Mouse (Mus musculus): ENCODE data around the gene Mctp2. TPM values are rescaled to one million over a fixed set of nuclear protein-coding genes. Genes with fewer than 3 reads are reported as not detected.

Gene Mctp2
- polyA plus RNA-seq, 1 experiment from 2014 or later, result 0.63 TPM

DNA sequence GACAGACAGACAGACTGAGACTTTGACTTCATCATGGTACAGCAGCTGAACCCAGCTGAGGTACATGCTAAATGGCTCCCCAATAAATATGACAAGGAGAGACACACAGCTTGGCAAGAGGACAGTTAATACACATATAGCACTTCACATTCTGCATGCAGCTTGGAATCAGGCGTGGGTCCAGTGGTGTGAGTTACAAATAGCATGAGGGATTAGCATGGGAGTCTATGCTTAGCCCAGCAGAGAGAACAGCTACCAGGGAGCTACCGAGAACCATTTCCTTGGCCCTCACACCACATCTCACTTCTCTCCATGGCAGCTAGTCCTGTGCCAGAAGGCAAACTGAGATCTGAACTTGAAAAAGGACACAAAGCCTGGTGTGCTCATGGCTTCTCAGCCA lies 137.1 kb downstream of the Mctp2 start:
- H3K36me3 ChIP-seq (ENCODE audit: control insufficient read depth, insufficient read depth), result no peaks in the 10 kb centered on the region
- no peak overlapping the region for H3K4me3 ChIP-seq (ENCODE audit: low read length)
- H3K4me2 ChIP-seq (ENCODE audit: low read depth, low read length), result no peak overlapping the region
- 57% methylated on average over 2 of the region's 2 CpGs for WGBS
- H3K9ac ChIP-seq (ENCODE audit: low read length), result no peak overlapping the region
- no peak overlapping the region for H3K27ac ChIP-seq (ENCODE audit: low read length)
- no peaks in the 10 kb centered on the region for H3K9me3 ChIP-seq (replicated peaks; ENCODE audit: control insufficient read depth, low read length)
- no peak for ATAC-seq (replicated peaks; ENCODE audit: extremely low read depth, insufficient read depth, low FRiP score)
- no peaks in the 10 kb centered on the region for H3K27me3 ChIP-seq (ENCODE audit: control insufficient read depth, insufficient read depth, low read length)
- H3K4me1 ChIP-seq (ENCODE audit: control insufficient read depth, insufficient read depth, low read length), result no peaks in the 10 kb centered on the region

DNA sequence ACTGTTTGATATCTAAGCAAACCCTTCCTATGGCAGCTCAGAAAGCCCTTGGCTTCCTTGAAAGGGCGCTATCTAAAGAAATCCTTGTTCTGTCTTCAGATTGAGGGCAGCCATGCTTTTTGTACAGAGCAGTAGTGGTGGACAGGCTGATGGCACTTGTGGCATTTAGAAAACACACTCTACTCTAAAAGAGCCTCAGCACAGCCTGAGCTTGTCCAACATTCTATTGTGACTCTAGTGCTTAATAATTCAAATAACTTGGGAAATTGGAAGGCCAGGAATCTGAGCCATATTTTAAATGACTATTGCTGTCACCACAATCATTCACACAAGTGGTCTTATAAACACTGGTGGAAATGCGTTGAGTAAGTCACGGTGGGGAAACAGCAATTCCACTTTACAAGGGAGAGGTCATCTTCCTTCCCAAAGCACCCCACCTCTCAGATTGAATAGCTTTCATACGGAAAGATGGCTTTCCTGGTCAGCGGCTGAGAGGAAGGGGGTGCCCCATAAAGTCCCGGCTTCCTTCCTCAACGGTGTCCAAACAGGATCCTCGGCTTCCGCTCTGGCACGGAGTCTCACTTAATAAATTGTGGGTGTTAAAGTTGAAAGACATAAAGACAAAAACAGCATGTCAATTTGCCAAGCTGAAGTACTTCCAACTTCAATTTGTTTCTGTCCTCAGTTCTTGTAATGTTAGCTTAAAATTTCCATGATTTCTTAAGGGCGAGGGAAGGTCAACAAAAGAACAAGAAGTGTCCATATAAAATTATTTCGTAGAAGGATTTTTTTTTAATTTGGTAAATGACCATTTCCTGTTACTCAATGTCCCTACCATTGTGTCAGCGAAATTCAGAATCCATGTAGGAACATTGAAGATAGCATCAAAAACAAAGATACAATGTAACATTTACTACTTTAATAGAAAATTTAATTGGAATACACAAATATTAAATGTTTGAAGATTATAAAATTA lies 140.4 kb downstream of the Mctp2 start:
- WGBS, result 60% methylated on average over 13 of the region's 13 CpGs
- no peaks in the 10 kb centered on the region for H3K4me1 ChIP-seq (ENCODE audit: control insufficient read depth, insufficient read depth, low read length)
- no peaks in the 10 kb centered on the region for H3K9me3 ChIP-seq (replicated peaks; ENCODE audit: control insufficient read depth, low read length)
- H3K36me3 ChIP-seq (ENCODE audit: control insufficient read depth, insufficient read depth), result no peaks in the 10 kb centered on the region
- H3K27ac ChIP-seq (ENCODE audit: low read length), result no peak overlapping the region
- H3K27me3 ChIP-seq (ENCODE audit: control insufficient read depth, insufficient read depth, low read length), result no peaks in the 10 kb centered on the region
- no peak overlapping the region for H3K4me2 ChIP-seq (ENCODE audit: low read depth, low read length)
- H3K9ac ChIP-seq (ENCODE audit: low read length), result no peak overlapping the region
- H3K4me3 ChIP-seq (ENCODE audit: low read length), result no peak overlapping the region
- no peak for ATAC-seq (replicated peaks; ENCODE audit: extremely low read depth, insufficient read depth, low FRiP score)

DNA sequence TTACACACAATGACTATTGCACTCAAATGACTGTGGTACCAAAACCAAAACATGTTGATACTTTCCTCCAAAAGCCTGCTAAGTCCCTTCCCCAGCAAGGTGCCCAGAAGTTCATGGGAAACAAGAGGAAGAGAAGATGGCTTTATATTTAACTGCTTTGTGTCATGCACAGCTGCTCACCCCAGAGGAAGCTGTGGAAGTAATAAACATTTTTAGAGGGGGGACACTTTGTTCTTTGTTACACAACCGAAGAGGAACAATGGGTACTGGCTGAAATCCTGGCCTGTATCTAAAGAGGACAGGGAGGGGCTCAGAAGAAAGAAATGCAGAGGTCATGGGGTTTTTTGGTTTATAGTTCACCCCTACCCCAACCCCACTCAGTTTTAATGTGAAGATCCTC lies 144.2 kb downstream of the Mctp2 start:
- WGBS, result 31% methylated on average over 1 of the region's 1 CpGs
- no peaks in the 10 kb centered on the region for H3K9me3 ChIP-seq (replicated peaks; ENCODE audit: control insufficient read depth, low read length)
- H3K27ac ChIP-seq (ENCODE audit: low read length), result no peak overlapping the region

DNA sequence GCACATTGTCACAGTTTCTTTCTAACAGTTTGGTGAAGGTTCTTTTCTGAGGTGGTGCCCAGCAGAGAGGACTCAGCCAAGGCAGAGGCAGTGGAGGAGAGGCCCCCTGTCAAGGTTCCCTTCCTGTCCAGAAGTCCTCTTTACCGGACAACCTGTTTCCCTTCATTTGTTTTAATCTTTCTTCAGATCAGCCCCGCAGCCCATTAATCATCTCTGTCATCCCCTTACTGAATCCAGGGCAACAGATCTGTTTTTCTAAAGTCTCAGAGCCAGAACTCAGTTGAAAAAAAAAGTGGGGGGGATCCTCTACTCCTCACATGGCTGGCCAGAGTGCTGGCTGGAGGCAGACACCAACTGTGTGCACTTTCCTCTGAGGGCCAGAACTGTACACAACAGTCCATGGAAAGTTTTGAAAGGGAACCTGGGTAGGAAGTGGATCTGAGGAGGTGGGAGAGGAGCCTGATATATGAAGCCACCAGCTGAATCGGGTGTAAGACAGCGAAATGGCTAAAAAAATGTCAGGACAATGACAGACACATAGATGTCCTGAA lies 146.8 kb downstream of the Mctp2 start:
- WGBS, result 64% methylated on average over 4 of the region's 4 CpGs
- ATAC-seq (replicated peaks; ENCODE audit: extremely low read depth, insufficient read depth, low FRiP score), result no peak
- no peaks in the 10 kb centered on the region for H3K27me3 ChIP-seq (ENCODE audit: control insufficient read depth, insufficient read depth, low read length)
- H3K9ac ChIP-seq (ENCODE audit: low read length), result no peak overlapping the region
- H3K27ac ChIP-seq (ENCODE audit: low read length), result no peak overlapping the region
- no peaks in the 10 kb centered on the region for H3K9me3 ChIP-seq (replicated peaks; ENCODE audit: control insufficient read depth, low read length)
- no peak overlapping the region for H3K4me2 ChIP-seq (ENCODE audit: low read depth, low read length)
- no peak overlapping the region for H3K4me3 ChIP-seq (ENCODE audit: low read length)
- H3K4me1 ChIP-seq (ENCODE audit: control insufficient read depth, insufficient read depth, low read length), result no peaks in the 10 kb centered on the region
- H3K36me3 ChIP-seq (ENCODE audit: control insufficient read depth, insufficient read depth), result no peaks in the 10 kb centered on the region

More for the DNA sequence above, 144.2 kb downstream of the Mctp2 start:
- no peak overlapping the region for H3K9ac ChIP-seq (ENCODE audit: low read length)
- no peak overlapping the region for H3K4me3 ChIP-seq (ENCODE audit: low read length)
- no peaks in the 10 kb centered on the region for H3K36me3 ChIP-seq (ENCODE audit: control insufficient read depth, insufficient read depth)
- ATAC-seq (replicated peaks; ENCODE audit: extremely low read depth, insufficient read depth, low FRiP score), result no peak
- H3K27me3 ChIP-seq (ENCODE audit: control insufficient read depth, insufficient read depth, low read length), result no peaks in the 10 kb centered on the region
- no peak overlapping the region for H3K4me2 ChIP-seq (ENCODE audit: low read depth, low read length)
- no peaks in the 10 kb centered on the region for H3K4me1 ChIP-seq (ENCODE audit: control insufficient read depth, insufficient read depth, low read length)

DNA sequence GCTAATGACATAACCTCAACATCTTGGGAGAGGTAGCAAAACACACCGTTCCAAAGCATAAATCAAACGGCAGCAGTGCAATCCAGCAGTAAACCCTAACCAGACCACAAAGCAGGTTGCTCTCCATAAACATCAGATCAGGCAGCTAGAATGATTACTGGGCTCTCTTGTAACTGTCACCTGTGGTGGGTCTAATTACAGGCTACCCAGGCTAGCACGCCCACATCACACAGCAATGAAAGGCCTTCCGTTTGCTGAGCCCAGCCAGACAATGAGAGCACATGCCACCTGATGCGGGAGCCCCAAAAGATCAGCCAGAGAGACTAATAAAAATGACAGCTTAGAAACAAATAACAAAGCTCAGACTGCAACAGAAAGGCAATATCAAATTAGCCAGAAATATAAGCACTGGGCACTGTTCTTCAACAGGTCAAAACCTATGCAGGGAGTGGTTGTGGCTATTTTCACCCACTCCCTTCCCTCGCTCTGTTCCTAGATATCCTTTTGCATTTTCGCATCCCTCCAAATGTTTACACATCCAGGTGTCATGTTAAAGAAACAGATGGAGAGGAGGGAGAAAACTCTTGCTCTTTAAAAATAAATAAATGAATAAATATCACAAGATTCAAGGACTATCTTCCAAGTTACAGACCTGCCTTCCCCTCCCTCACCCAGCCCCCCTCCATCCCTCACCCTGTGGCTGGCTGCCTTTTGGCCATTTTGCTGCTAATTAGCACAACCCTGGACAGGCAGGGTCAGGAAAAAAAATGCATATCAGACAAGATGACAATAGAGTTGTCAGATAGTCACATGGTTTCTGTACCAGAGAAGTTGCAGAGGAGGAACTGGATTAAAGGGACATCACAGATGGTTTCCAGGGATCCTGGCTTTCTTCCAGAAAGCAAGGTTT lies 155.4 kb downstream of the Mctp2 start:
- no peak overlapping the region for H3K4me2 ChIP-seq (ENCODE audit: low read depth, low read length)
- no peaks in the 10 kb centered on the region for H3K27me3 ChIP-seq (ENCODE audit: control insufficient read depth, insufficient read depth, low read length)
- WGBS, result 65% methylated on average over 7 of the region's 7 CpGs
- H3K4me1 ChIP-seq (ENCODE audit: control insufficient read depth, insufficient read depth, low read length), result no peaks in the 10 kb centered on the region
- H3K27ac ChIP-seq (ENCODE audit: low read length), result no peak overlapping the region
- H3K9ac ChIP-seq (ENCODE audit: low read length), result no peak overlapping the region
- no peaks in the 10 kb centered on the region for H3K9me3 ChIP-seq (replicated peaks; ENCODE audit: control insufficient read depth, low read length)
- no peak overlapping the region for H3K4me3 ChIP-seq (ENCODE audit: low read length)
- no peaks in the 10 kb centered on the region for H3K36me3 ChIP-seq (ENCODE audit: control insufficient read depth, insufficient read depth)
- no peak for ATAC-seq (replicated peaks; ENCODE audit: extremely low read depth, insufficient read depth, low FRiP score)

DNA sequence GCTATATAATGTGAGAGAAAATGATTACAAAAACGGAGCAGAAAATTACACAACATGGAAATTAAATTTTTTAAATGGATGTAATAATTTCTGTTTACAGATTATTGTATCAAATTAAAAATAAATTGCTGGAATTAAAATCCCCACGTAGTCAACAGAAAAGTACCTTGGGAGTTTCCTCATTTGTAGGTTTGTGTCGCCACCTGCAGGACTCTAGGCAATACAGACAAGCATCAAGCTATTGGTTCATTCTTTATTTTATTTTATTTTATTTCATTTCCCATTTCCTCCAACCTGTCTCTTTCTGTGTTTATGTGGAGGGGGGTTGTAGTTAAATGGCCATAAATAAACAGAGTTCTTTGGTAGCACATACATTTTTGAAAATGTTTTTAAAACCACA lies 157.3 kb downstream of the Mctp2 start:
- no peak overlapping the region for H3K27ac ChIP-seq (ENCODE audit: low read length)
- no peaks in the 10 kb centered on the region for H3K9me3 ChIP-seq (replicated peaks; ENCODE audit: control insufficient read depth, low read length)
- H3K4me3 ChIP-seq (ENCODE audit: low read length), result no peak overlapping the region
- H3K4me1 ChIP-seq (ENCODE audit: control insufficient read depth, insufficient read depth, low read length), result no peaks in the 10 kb centered on the region
- H3K27me3 ChIP-seq (ENCODE audit: control insufficient read depth, insufficient read depth, low read length), result no peaks in the 10 kb centered on the region
- no peak for ATAC-seq (replicated peaks; ENCODE audit: extremely low read depth, insufficient read depth, low FRiP score)
- no peak overlapping the region for H3K9ac ChIP-seq (ENCODE audit: low read length)
- H3K36me3 ChIP-seq (ENCODE audit: control insufficient read depth, insufficient read depth), result no peaks in the 10 kb centered on the region
- no peak overlapping the region for H3K4me2 ChIP-seq (ENCODE audit: low read depth, low read length)
- 19% methylated on average over 3 of the region's 3 CpGs for WGBS

DNA sequence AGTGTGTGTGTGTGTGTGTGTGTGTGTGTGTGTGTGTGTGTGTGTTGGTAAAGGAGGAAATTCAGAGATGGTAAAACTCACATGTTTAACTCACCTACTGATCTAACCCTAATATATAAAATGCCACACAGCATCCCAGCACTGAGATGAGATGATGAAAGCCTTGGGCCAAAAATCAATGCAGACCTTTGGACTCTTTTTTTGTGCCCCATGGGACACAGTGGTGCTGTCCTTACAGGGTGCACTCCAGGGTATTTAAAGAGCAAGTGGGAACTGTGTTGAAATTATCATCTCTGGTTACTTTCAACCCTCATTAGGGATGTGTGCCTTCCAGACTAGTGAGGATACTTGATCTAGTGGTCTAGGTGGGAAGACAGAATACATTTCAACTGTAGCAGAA lies 159.6 kb downstream of the Mctp2 start:
- Histone ChIP-seq H3K4me3 (ENCODE audit: low read length) (no peak overlapping the region), H3K36me3 (ENCODE audit: control insufficient read depth, insufficient read depth) (no peaks in the 10 kb centered on the region), H3K4me1 (ENCODE audit: control insufficient read depth, insufficient read depth, low read length) (no peaks in the 10 kb centered on the region), H3K27ac (ENCODE audit: low read length) (no peak overlapping the region), H3K9ac (ENCODE audit: low read length) (no peak overlapping the region), H3K4me2 (ENCODE audit: low read depth, low read length) (no peak overlapping the region), H3K9me3 (replicated peaks; ENCODE audit: control insufficient read depth, low read length) (no peaks in the 10 kb centered on the region), H3K27me3 (ENCODE audit: control insufficient read depth, insufficient read depth, low read length) (no peaks in the 10 kb centered on the region)
- no peak for ATAC-seq (replicated peaks; ENCODE audit: extremely low read depth, insufficient read depth, low FRiP score)

DNA sequence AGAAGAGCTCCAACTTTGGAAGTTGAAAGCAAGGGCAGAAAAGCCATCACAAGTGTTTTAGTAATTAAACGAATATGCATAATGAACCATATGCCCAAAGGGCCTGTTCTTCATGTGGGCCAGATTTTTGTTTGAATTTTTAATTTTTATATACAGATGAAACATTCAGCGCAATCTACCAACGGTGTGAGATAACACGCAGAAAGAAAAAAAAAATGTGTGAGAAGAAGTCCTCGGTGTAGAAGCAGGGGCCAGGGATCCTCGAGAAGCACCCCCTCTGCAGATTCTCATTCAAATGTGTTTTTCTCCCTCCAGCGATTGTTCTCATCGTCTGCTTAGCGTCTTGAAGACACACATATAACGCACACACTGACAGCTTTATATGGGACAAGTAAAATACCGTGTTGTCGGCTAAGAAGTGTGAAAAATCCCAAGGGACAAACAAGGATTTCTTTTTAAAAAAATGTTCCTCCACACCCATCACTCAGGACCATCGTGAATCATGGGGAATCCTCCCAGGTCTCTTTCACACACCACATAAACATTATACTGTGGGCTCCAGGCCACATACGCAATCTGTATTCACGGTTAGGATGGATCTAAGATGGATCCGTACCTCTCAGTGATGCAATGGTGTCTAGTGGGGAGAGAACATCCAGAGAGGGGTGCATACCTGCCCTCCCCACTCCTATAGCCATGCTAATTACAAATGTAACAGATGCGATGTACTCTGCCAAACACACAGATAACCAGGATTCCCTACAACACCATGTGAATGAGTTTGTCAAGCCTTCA lies 160.5 kb downstream of the Mctp2 start:
- Histone ChIP-seq H3K27me3 (ENCODE audit: control insufficient read depth, insufficient read depth, low read length) (no peaks in the 10 kb centered on the region), H3K9me3 (replicated peaks; ENCODE audit: control insufficient read depth, low read length) (no peaks in the 10 kb centered on the region), H3K4me1 (ENCODE audit: control insufficient read depth, insufficient read depth, low read length) (no peaks in the 10 kb centered on the region), H3K4me2 (ENCODE audit: low read depth, low read length) (no peak overlapping the region), H3K4me3 (ENCODE audit: low read length) (no peak overlapping the region), H3K9ac (ENCODE audit: low read length) (no peak overlapping the region), H3K36me3 (ENCODE audit: control insufficient read depth, insufficient read depth) (no peaks in the 10 kb centered on the region), H3K27ac (ENCODE audit: low read length) (no peak overlapping the region)
- no peak for ATAC-seq (replicated peaks; ENCODE audit: extremely low read depth, insufficient read depth, low FRiP score)
- 77% methylated on average over 17 of the region's 17 CpGs for WGBS

Measured in heart, embryonic 16.5 days (tissue).